27 mouse cellular contexts compared by ENCODE assay signal in the genomic region with DNA sequence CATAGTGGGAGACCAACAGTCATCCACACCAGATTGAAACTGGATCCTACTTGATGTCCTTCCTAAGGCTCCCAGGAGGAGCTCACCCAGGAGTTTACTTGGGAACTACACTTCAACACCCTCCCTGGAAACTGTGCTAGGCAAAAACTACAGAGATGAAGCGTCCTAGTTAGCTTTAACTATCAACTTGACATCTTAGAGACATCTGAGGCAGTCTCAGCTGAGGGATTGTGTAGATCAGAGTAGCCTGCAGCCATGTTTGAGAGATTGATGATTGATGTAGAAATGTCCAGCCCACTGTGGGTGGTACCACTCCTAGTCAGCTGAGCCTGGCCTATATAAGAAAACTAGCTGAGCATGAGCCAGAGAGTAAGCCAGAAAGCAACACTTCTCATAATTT.
"Had no signal": no experiment of that assay in that cellular context is flagged by ENCODE, and none has a peak within 500 bp of the region (broad histone marks: within the 10 kb centered on the region; RNA-seq: fewer than 3 reads in every experiment).

No protein-coding gene starts in this region.

- H3K9me3 ChIP-seq: heart, embryonic 10.5 days; heart, embryonic 12.5 days; hindbrain, embryonic 10.5 days; hindbrain, embryonic 13.5 days; hindbrain, embryonic 15.5 days; intestine, embryonic 15.5 days; limb, embryonic 10.5 days; limb, embryonic 12.5 days; liver, embryonic 13.5 days; liver, embryonic 15.5 days had no signal

- H3K27ac ChIP-seq: gastrocnemius, adult 2 months; heart, embryonic 10.5 days; hindbrain, embryonic 10.5 days; hindbrain, embryonic 13.5 days; hindbrain, embryonic 15.5 days; intestine, embryonic 15.5 days; layer of hippocampus, adult 2 months; left cerebral cortex, adult 2 months; limb, embryonic 10.5 days; limb, embryonic 12.5 days; liver, embryonic 13.5 days; liver, embryonic 15.5 days had no signal

- H3K27me3 ChIP-seq: heart, embryonic 12.5 days; hindbrain, embryonic 13.5 days; hindbrain, embryonic 15.5 days; intestine, embryonic 15.5 days; limb, embryonic 12.5 days; liver, embryonic 13.5 days; liver, embryonic 15.5 days had no signal

- H3K4me3 ChIP-seq: gastrocnemius, adult 2 months; heart, embryonic 10.5 days; heart, embryonic 12.5 days; hindbrain, embryonic 10.5 days; hindbrain, embryonic 13.5 days; hindbrain, embryonic 15.5 days; intestine, embryonic 15.5 days; layer of hippocampus, adult 2 months; left cerebral cortex, adult 2 months; limb, embryonic 10.5 days; limb, embryonic 12.5 days; liver, embryonic 13.5 days; liver, embryonic 15.5 days had no signal

- H3K36me3 ChIP-seq: heart, embryonic 10.5 days; heart, embryonic 12.5 days; hindbrain, embryonic 10.5 days; hindbrain, embryonic 13.5 days; hindbrain, embryonic 15.5 days; intestine, embryonic 15.5 days; limb, embryonic 10.5 days; limb, embryonic 12.5 days; liver, embryonic 13.5 days; liver, embryonic 15.5 days had no signal

- H3K9ac ChIP-seq: heart, embryonic 12.5 days; hindbrain, embryonic 13.5 days; hindbrain, embryonic 15.5 days; intestine, embryonic 15.5 days; limb, embryonic 12.5 days; liver, embryonic 13.5 days; liver, embryonic 15.5 days had no signal

- DNase-seq: gastrocnemius, adult 2 months; gastrocnemius, postnatal 10 days; gastrocnemius, postnatal 25 days; heart, adult 18-20 months; heart, postnatal 10 days; heart, postnatal 4 days; kidney, adult 18-20 months; kidney, adult 8-10 months; kidney, postnatal 10 days; kidney, postnatal 25 days; kidney, postnatal 4 days; liver; liver, embryonic 13.5 days had no signal

- ATAC-seq: inflammation-experienced regulatory T-cells, adult 6 months; intestine, embryonic 15.5 days; intestine, postnatal 0 days had no signal

- H3K4me2 ChIP-seq: heart, embryonic 12.5 days; hindbrain, embryonic 13.5 days; hindbrain, embryonic 15.5 days; intestine, embryonic 15.5 days; limb, embryonic 12.5 days; liver, embryonic 11.5 days; liver, embryonic 13.5 days; liver, embryonic 15.5 days had no signal

- H3K4me1 ChIP-seq: heart, embryonic 10.5 days; heart, embryonic 12.5 days; hindbrain, embryonic 15.5 days; intestine, embryonic 15.5 days; limb, embryonic 12.5 days; liver, embryonic 13.5 days; liver, embryonic 15.5 days had no signal
